Mouse (Mus musculus): ENCODE measurements around the gene Dnajb12. TPM values are rescaled to one million over a fixed set of nuclear protein-coding genes. Genes with fewer than 3 reads are reported as not detected.

Gene Dnajb12
- total and polyA plus RNA-seq, 3 experiments = 13.9 to 35.9 (median 21.5) TPM

GRCm38 (mm10) chr10:59900174-59900435 is 20.7 kb downstream of the Dnajb12 start:
- Histone ChIP-seq H3K79me2 (replicated peaks; ENCODE audit: control insufficient read depth, extremely low read depth, insufficient read depth, poor library complexity, severe bottlenecking) (no peaks in the 10 kb centered on the region), H3K4me2 (ENCODE audit: insufficient read depth, low read depth, poor library complexity, severe bottlenecking) (peak overlapping the region; percentile 53), H3K4me1 (ENCODE audit: control insufficient read depth in 1 of 2, insufficient read depth in 2 of 2) (peaks cover 68 to 85% of the 10 kb centered on the region in 2 experiments), H3K36me3 (replicated peaks in 1 of 2; ENCODE audit: control insufficient read depth in 1 of 2, insufficient read depth in 1 of 2, low read length in 1 of 2) (peaks cover 29 to 32% of the 10 kb centered on the region in 2 experiments), H3K4me3 (replicated peaks in 1 of 3; ENCODE audit: low read depth in 2 of 3, low read length in 2 of 3, poor library complexity in 1 of 3) (peak overlapping the region; percentile 29 to 37 (median 30)), H3K9me3 (replicated peaks; ENCODE audit: low read length) (no peaks in the 10 kb centered on the region), H3K27me3 (replicated peaks) (no peaks in the 10 kb centered on the region), H3K27ac (ENCODE audit: insufficient read depth, low read depth) (peak overlapping the region; percentile 90), H3K9ac (ENCODE audit: insufficient read depth, low read depth) (peak overlapping the region; percentile 67)
- in situ Hi-C loops (cut with MboI; ENCODE audit: low pct_ligation_motif_present, low pct_unique_long_range_greater_than_20kb, low sequenced_read_pairs) = loop anchor here (25.0 kb wide), 1 partner anchor 487 kb away; the partner anchor contains the start of gene Gm17455
- no peak for DNase-seq (ENCODE audit: extremely low read depth)
- no peak for TF ChIP-seq IRF4 (IDR thresholded peaks at IDR 0.05; ENCODE audit: low read depth, low read length)
- TF ChIP-seq RCOR1 (conservative IDR thresholded peaks at IDR 0.05; ENCODE audit: low read depth, low read length) = no peak
- TF ChIP-seq KAT2A (IDR thresholded peaks at IDR 0.05; ENCODE audit: insufficient replicate concordance, low read length) = no peak
- no peak for TF ChIP-seq E2F4 (IDR thresholded peaks at IDR 0.05; ENCODE audit: insufficient replicate concordance, low read depth, low read length)
- TF ChIP-seq TBP (conservative IDR thresholded peaks at IDR 0.05; ENCODE audit: low read depth, low read length) = no peak
- TF ChIP-seq ZMIZ1 (IDR thresholded peaks at IDR 0.05; ENCODE audit: low read depth, low read length) = no peak
- TF ChIP-seq JUND (conservative IDR thresholded peaks at IDR 0.05; ENCODE audit: low read depth, low read length) = no peak
- no peak for TF ChIP-seq SIN3A (IDR thresholded peaks at IDR 0.05; ENCODE audit: low read length)
- TF ChIP-seq USF2 (conservative IDR thresholded peaks at IDR 0.05; ENCODE audit: low read depth, low read length) = no peak
- no peak for TF ChIP-seq JUN (IDR thresholded peaks at IDR 0.05; ENCODE audit: insufficient read depth, low read depth, low read length)
- no peak for TF ChIP-seq EP300 (IDR thresholded peaks at IDR 0.05; ENCODE audit: low read length)
- TF ChIP-seq TCF12 (IDR thresholded peaks at IDR 0.05; ENCODE audit: low read depth, low read length) = no peak
- no peak for TF ChIP-seq CTCF (conservative IDR thresholded peaks at IDR 0.05 in 1 of 2, IDR thresholded peaks at IDR 0.05 in 1 of 2; ENCODE audit: low read depth in 2 of 2, low read length in 2 of 2)
- no peak for TF ChIP-seq POLR2A (IDR thresholded peaks at IDR 0.05; ENCODE audit: low read depth, low read length)
- no peak for TF ChIP-seq CHD1 (IDR thresholded peaks at IDR 0.05; ENCODE audit: low read depth, low read length)
- dilution Hi-C loops (cut with MboI; ENCODE audit: extremely low pct_ligation_motif_present, extremely low pct_unique_long_range_greater_than_20kb, low sequenced_read_pairs) = no loop called here

DNA sequence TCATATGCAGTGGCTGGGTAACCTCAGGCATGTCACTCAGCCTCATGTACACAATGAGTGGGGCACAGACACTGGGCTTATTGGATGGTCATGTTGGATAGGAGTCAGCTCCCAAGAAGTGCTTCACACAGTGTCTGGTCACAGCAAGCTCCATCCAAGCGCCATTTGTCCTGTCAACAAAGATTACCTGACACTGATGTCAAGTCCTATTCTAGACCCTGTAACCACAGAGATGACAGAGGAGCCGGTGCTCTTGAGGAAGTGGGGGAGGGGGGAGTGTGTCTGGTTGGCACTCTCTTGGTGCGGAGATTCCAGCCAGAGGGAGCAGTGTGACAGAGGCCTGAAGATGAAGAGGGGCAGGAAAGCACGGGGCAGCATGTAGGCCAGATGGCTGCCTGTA is 21.6 kb downstream of the Dnajb12 start:
- H3K36me3 ChIP-seq (replicated peaks in 1 of 2; ENCODE audit: control insufficient read depth in 1 of 2, insufficient read depth in 1 of 2, low read length in 1 of 2) = peaks cover 21 to 23% of the 10 kb centered on the region in 2 experiments
- H3K4me2 ChIP-seq (ENCODE audit: insufficient read depth, low read depth, poor library complexity, severe bottlenecking) = no peak overlapping the region
- no peaks in the 10 kb centered on the region for H3K9me3 ChIP-seq (replicated peaks; ENCODE audit: low read length)
- H3K79me2 ChIP-seq (replicated peaks; ENCODE audit: control insufficient read depth, extremely low read depth, insufficient read depth, poor library complexity, severe bottlenecking) = no peaks in the 10 kb centered on the region
- peak overlapping the region; percentile 90 for H3K27ac ChIP-seq (ENCODE audit: insufficient read depth, low read depth)
- no peaks in the 10 kb centered on the region for H3K27me3 ChIP-seq (replicated peaks)
- H3K9ac ChIP-seq (ENCODE audit: insufficient read depth, low read depth) = peak overlapping the region; percentile 67; the same call in 1 of the 2 replicates
- dilution Hi-C loops (cut with MboI; ENCODE audit: extremely low pct_ligation_motif_present, extremely low pct_unique_long_range_greater_than_20kb, low sequenced_read_pairs) (no loop called here), in situ Hi-C loops (cut with MboI; ENCODE audit: low pct_ligation_motif_present, low pct_unique_long_range_greater_than_20kb, low sequenced_read_pairs) (loop anchor here (25.0 kb wide), 1 partner anchor 486 kb away; the partner anchor contains the start of gene Gm17455)
- H3K4me3 ChIP-seq (replicated peaks in 1 of 3; ENCODE audit: low read depth in 2 of 3, low read length in 2 of 3, poor library complexity in 1 of 3) = peak overlapping the region in 1 of 3 experiments; percentile 14
- no peak for DNase-seq (ENCODE audit: extremely low read depth)
- H3K4me1 ChIP-seq (ENCODE audit: control insufficient read depth in 1 of 2, insufficient read depth in 2 of 2) = peaks cover 64 to 79% of the 10 kb centered on the region in 2 experiments
- 0 out of 2 replicates have a peak, but pooled peaks have one; percentile 55 for TF ChIP-seq MXI1 (IDR thresholded peaks at IDR 0.05; ENCODE audit: low read depth, low read length)
- peak; percentile 29; the same call in 1 of the 2 replicates for TF ChIP-seq ELF1 (IDR thresholded peaks at IDR 0.05; ENCODE audit: low read depth, low read length)
- no peak for TF ChIP-seq POLR2A (IDR thresholded peaks at IDR 0.05; ENCODE audit: low read depth, low read length)
- peak; percentile 53 for TF ChIP-seq ETS1 (conservative IDR thresholded peaks at IDR 0.05; ENCODE audit: low read depth, low read length)
- no peak for TF ChIP-seq SMC3 (IDR thresholded peaks at IDR 0.05; ENCODE audit: low read depth, low read length)
- TF ChIP-seq HCFC1 (IDR thresholded peaks at IDR 0.05; ENCODE audit: low read depth, low read length) = no peak
- no peak for TF ChIP-seq USF2 (conservative IDR thresholded peaks at IDR 0.05; ENCODE audit: low read depth, low read length)
- TF ChIP-seq JUN (IDR thresholded peaks at IDR 0.05; ENCODE audit: insufficient read depth, low read depth, low read length) = no peak
- no peak for TF ChIP-seq UBTF (IDR thresholded peaks at IDR 0.05; ENCODE audit: low read depth, low read length)
- no peak for TF ChIP-seq MAFK (IDR thresholded peaks at IDR 0.05; ENCODE audit: insufficient replicate concordance, low read length)
- TF ChIP-seq ZMIZ1 (IDR thresholded peaks at IDR 0.05; ENCODE audit: low read depth, low read length) = no peak
- peak; percentile 93 for TF ChIP-seq MEF2A (IDR thresholded peaks at IDR 0.05; ENCODE audit: borderline replicate concordance, low read depth, low read length)
- no peak for TF ChIP-seq TBP (conservative IDR thresholded peaks at IDR 0.05; ENCODE audit: low read depth, low read length)
- TF ChIP-seq USF1 (IDR thresholded peaks at IDR 0.05; ENCODE audit: low read depth, low read length) = no peak
- TF ChIP-seq IRF4 (IDR thresholded peaks at IDR 0.05; ENCODE audit: low read depth, low read length) = peak; percentile 28; the same call in 1 of the 2 replicates
- TF ChIP-seq NRF1 (IDR thresholded peaks at IDR 0.05; ENCODE audit: low read depth, low read length) = 0 out of 2 replicates have a peak, but pooled peaks have one; percentile 8
- peak; percentile 64 for TF ChIP-seq SIN3A (IDR thresholded peaks at IDR 0.05; ENCODE audit: low read length)
- no peak for TF ChIP-seq POLR2AphosphoS2 (IDR thresholded peaks at IDR 0.05; ENCODE audit: low read depth, low read length)
- TF ChIP-seq RAD21 (IDR thresholded peaks at IDR 0.05; ENCODE audit: low read depth, low read length) = no peak
- no peak for TF ChIP-seq NELFE (IDR thresholded peaks at IDR 0.05; ENCODE audit: low read depth, low read length)
- TF ChIP-seq PAX5 (IDR thresholded peaks at IDR 0.05; ENCODE audit: low read length) = no peak
- TF ChIP-seq E2F4 (IDR thresholded peaks at IDR 0.05; ENCODE audit: insufficient replicate concordance, low read depth, low read length) = no peak
- no peak for TF ChIP-seq ZC3H11A (IDR thresholded peaks at IDR 0.05; ENCODE audit: low read depth, low read length)
- peak; percentile 64; the same call in 1 of the 2 replicates for TF ChIP-seq TCF12 (IDR thresholded peaks at IDR 0.05; ENCODE audit: low read depth, low read length)
- TF ChIP-seq RCOR1 (conservative IDR thresholded peaks at IDR 0.05; ENCODE audit: low read depth, low read length) = no peak
- TF ChIP-seq ZNF384 (IDR thresholded peaks at IDR 0.05; ENCODE audit: low read depth, low read length) = no peak
